Mouse (Mus musculus): ENCODE measurements around the gene Ckmt2.

DNA sequence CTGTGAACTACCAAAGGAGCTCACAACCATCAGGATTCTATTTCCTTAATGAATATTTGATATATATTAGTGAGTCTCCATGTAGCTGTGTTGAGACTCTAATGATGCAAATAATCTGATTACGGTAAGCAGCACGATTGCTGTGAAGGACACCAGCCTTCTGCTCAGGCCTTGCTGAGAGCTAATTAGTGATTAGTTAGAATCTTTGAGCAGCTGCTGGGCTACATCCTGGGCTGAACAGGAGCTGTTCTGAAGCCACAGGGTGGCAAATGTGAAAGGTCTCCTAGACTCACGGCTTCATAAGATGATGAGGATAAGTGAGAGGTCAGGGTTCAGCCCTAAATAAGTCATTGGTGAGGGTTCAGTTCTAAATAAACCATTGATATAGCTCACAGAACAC, 29.7 kb upstream of the Ckmt2 start:
- no peak for TF ChIP-seq CTCF (IDR thresholded peaks at IDR 0.05; ENCODE audit: borderline replicate concordance, insufficient read depth, low read depth, low read length)
- TF ChIP-seq POLR2A (IDR thresholded peaks at IDR 0.05; ENCODE audit: borderline replicate concordance, insufficient read depth, low read length), result no peak
